Mouse (Mus musculus) cerebellum, adult 2 months (tissue): Measurements from ENCODE around the gene Lrrc56.

Experiments used
- CTCF ChIP-seq: fragments of 200-500 bp; IDR thresholded peaks from 2 replicates; pipeline ENCODE4 v1.5.1; 2011; ENCODE audit warnings: low read depth, mild to moderate bottlenecking, control low read depth, low read length, moderate library complexity, borderline replicate concordance; ENCODE audit not compliant: insufficient read depth
- POLR2A ChIP-seq: fragments of 200-500 bp; IDR thresholded peaks from 2 replicates; pipeline ENCODE4 v1.6.1; 2011; ENCODE audit warnings: low read length, control low read depth, borderline replicate concordance; ENCODE audit not compliant: insufficient read depth

- TF ChIP-seq CTCF (no peak), POLR2A (no peak)
These were observed 16.7 kb downstream of the Lrrc56 start for GRCm38 (mm10) chr7:141210606-141211131.
